Mouse (Mus musculus) CH12.LX (cell line): ENCODE measurements around the gene Foxo6.

Source experiments
- CHD2 ChIP-seq: IDR thresholded peaks from 2 replicates; pipeline ENCODE4 v1.6.1; 2011; ENCODE audit warnings: low read length, improper control_type of control experiment
- CTCF ChIP-seq, 2 experiments: IDR thresholded peaks in 1 of 2; conservative IDR thresholded peaks in 1 of 2; 2 replicates each; pipeline ENCODE4 v1.5.1; 2011 to 2012; ENCODE audit warnings: low read depth in 2 of 2, low read length in 2 of 2, improper control_type of control experiment in 1 of 2, inconsistent platforms in 1 of 2, mild to moderate bottlenecking in 1 of 2, moderate library complexity in 1 of 2
- HCFC1 ChIP-seq: IDR thresholded peaks from 2 replicates; pipeline ENCODE4 v1.6.1; 2012; ENCODE audit warnings: low read depth, mild to moderate bottlenecking, inconsistent platforms, low read length, improper control_type of control experiment
- POLR2A ChIP-seq: IDR thresholded peaks from 2 replicates; pipeline ENCODE4 v1.6.1; 2011; ENCODE audit warnings: low read depth, mild to moderate bottlenecking, improper control_type of control experiment, low read length
- RCOR1 ChIP-seq: conservative IDR thresholded peaks from 2 replicates; pipeline ENCODE4 v1.6.1; 2012; ENCODE audit warnings: low read depth, mild to moderate bottlenecking, inconsistent platforms, low read length, improper control_type of control experiment
- TBP ChIP-seq: conservative IDR thresholded peaks from 2 replicates; pipeline ENCODE4 v1.6.1; 2011; ENCODE audit warnings: low read depth, low read length, improper control_type of control experiment
- USF1 ChIP-seq: IDR thresholded peaks from 2 replicates; pipeline ENCODE4 v1.6.1; 2014; ENCODE audit warnings: low read depth, mild to moderate bottlenecking, inconsistent platforms, low read length, improper control_type of control experiment
- ZC3H11A ChIP-seq: IDR thresholded peaks from 2 replicates; pipeline ENCODE4 v1.6.1; 2012; ENCODE audit warnings: low read depth, mild to moderate bottlenecking, inconsistent platforms, low read length, improper control_type of control experiment
- ZNF384 ChIP-seq: IDR thresholded peaks from 2 replicates; pipeline ENCODE4 v1.6.1; 2012; ENCODE audit warnings: low read depth, low read length, improper control_type of control experiment, inconsistent platforms

GRCm38 (mm10) chr4:120247412-120247811 lies 39.7 kb downstream of the Foxo6 start:
- TF ChIP-seq CTCF (conservative IDR thresholded peaks at IDR 0.05 in 1 of 2, IDR thresholded peaks at IDR 0.05 in 1 of 2; ENCODE audit: low read depth in 2 of 2, low read length in 2 of 2), result no peak
- TF ChIP-seq POLR2A, result no peak
- no peak for TF ChIP-seq ZNF384
- no peak for TF ChIP-seq ZC3H11A
- TF ChIP-seq USF1, result no peak
- no peak for TF ChIP-seq HCFC1
- TF ChIP-seq CHD2, result no peak
- TF ChIP-seq RCOR1, result no peak
- TF ChIP-seq TBP, result no peak
